Mouse (Mus musculus) macrophage (primary cell): ENCODE measurements around the gene Trib3. TPM values are rescaled to one million over a fixed set of nuclear protein-coding genes. Genes with fewer than 3 reads are reported as not detected.
"Not testable (repeated sequence)": the region's sequence is repeated elsewhere in the genome, so short reads cannot be mapped to it uniquely, and the experiment has no call there.

Experiments
- H3K27ac ChIP-seq: fragments of 350-480 bp; formaldehyde crosslinking; 2 replicates; pipeline ENCODE4 v1.9.0; 2021
- H3K36me3 ChIP-seq: fragments of 350-480 bp; formaldehyde crosslinking; 2 replicates; pipeline ENCODE4 v1.9.0; 2021; ENCODE audit errors: inconsistent target
- H3K4me3 ChIP-seq: fragments of 350-480 bp; formaldehyde crosslinking; 2 replicates; pipeline ENCODE4 v1.9.0; 2021; ENCODE audit errors: inconsistent target
- H3K79me2 ChIP-seq: fragments of 350-480 bp; formaldehyde crosslinking; 2 replicates; pipeline ENCODE4 v1.9.0; 2021; ENCODE audit errors: inconsistent target
- WGBS: methylation state at CpG from one replicate; pipeline ENCODE4 v1.1.7; 2026; ENCODE audit warnings: inconsistent platforms; ENCODE audit not compliant: missing documents; 5-methylcytosine and 5-hydroxymethylcytosine counted together
- polyA plus RNA-seq: library from polyadenylated mRNA; stranded (reverse); fragments of 250-400 nt; gene quantifications from 3 replicates; pipeline ENCODE4 v1.2.4, GENCODE M21; 2018; ENCODE audit warnings: inconsistent platforms

The Trib3 gene
- polyA plus RNA-seq, 1 experiment from 2014 or later = 0.29 TPM

- Histone ChIP-seq H3K79me2 (peaks cover 46% of the 10 kb centered on the region), H3K27ac (no peak overlapping the region), H3K4me3 (no peak overlapping the region), H3K36me3 (peaks cover 85% of the 10 kb centered on the region)
- WGBS = 94% methylated on average over 6 of the region's 6 CpGs
Measured at GRCm38 (mm10) chr2:152305480-152305879, 38.4 kb downstream of the Trib3 start.

- H3K79me2 ChIP-seq = peaks cover 63% of the 10 kb centered on the region
- peaks cover 71% of the 10 kb centered on the region for H3K36me3 ChIP-seq
- no peak overlapping the region for H3K27ac ChIP-seq
- 98% methylated on average over 5 of the region's 5 CpGs for WGBS
- H3K4me3 ChIP-seq = no peak overlapping the region
Measured at GRCm38 (mm10) chr2:152303781-152304180, 40.1 kb downstream of the Trib3 start.

- Histone ChIP-seq H3K27ac (no peak overlapping the region), H3K36me3 (peaks cover 62% of the 10 kb centered on the region), H3K4me3 (no peak overlapping the region), H3K79me2 (peaks cover 72% of the 10 kb centered on the region)
- 90% methylated on average over 1 of the region's 2 CpGs for WGBS
Measured at GRCm38 (mm10) chr2:152302862-152303261, 41.0 kb downstream of the Trib3 start.

- WGBS = 26% methylated on average over 5 of the region's 5 CpGs
- peak overlapping the region; percentile 53 for H3K4me3 ChIP-seq
- H3K27ac ChIP-seq = peak overlapping the region; percentile 46
Measured at GRCm38 (mm10) chr2:152294541-152294940, 49.3 kb downstream of the Trib3 start.

GRCm38 (mm10) chr2:152293727-152294475, 49.9 kb downstream of the Trib3 start, which contains the start of gene Tbc1d20:
TSS of gene Tbc1d20 (plus strand) at chr2:152293828.
- H3K36me3 ChIP-seq = no peaks in the 10 kb centered on the region
- H3K27ac ChIP-seq = peak within 1 kb of the TSS; percentile 46
- H3K4me3 ChIP-seq = peak within 1 kb of the TSS; percentile 53
- H3K79me2 ChIP-seq = peaks cover 49% of the 10 kb centered on the region
- under 1% methylated on average over 57 of the region's 70 CpGs for WGBS

More at GRCm38 (mm10) chr2:152294541-152294940, 49.3 kb downstream of the Trib3 start:
- Histone ChIP-seq H3K36me3 (no peaks in the 10 kb centered on the region), H3K79me2 (peaks cover 55% of the 10 kb centered on the region)

GRCm38 (mm10) chr2:152293179-152293726, 50.6 kb downstream of the Trib3 start:
- peaks cover 42% of the 10 kb centered on the region for H3K79me2 ChIP-seq
- no peaks in the 10 kb centered on the region for H3K36me3 ChIP-seq
- WGBS = 2% methylated on average over 15 of the region's 15 CpGs
- H3K4me3 ChIP-seq = peak overlapping the region; percentile 51
- no peak overlapping the region for H3K27ac ChIP-seq

- WGBS = 90% methylated on average over 2 of the region's 2 CpGs
- Histone ChIP-seq H3K36me3 (no peaks in the 10 kb centered on the region), H3K4me3 (no peak overlapping the region), H3K79me2 (peaks cover 35% of the 10 kb centered on the region), H3K27ac (no peak overlapping the region)
Measured at GRCm38 (mm10) chr2:152292475-152292874, 51.4 kb downstream of the Trib3 start.

- H3K79me2 ChIP-seq, H3K27ac ChIP-seq, H3K4me3 ChIP-seq, H3K36me3 ChIP-seq: not testable (repeated sequence)
- 100% methylated on average over 1 of the region's 2 CpGs for WGBS
Measured at GRCm38 (mm10) chr2:152289623-152290022, 54.2 kb downstream of the Trib3 start.

- 82% methylated on average over 8 of the region's 8 CpGs for WGBS
- Histone ChIP-seq H3K79me2 (no peaks in the 10 kb centered on the region), H3K36me3 (0 out of 2 replicates have a peak, but pooled peaks cover 5% of the 10 kb centered on the region), H3K27ac (no peak overlapping the region), H3K4me3 (no peak overlapping the region)
Measured at GRCm38 (mm10) chr2:152288046-152288445, 55.8 kb downstream of the Trib3 start.

- 86% methylated on average over 5 of the region's 5 CpGs for WGBS
- peaks cover 5% of the 10 kb centered on the region; the same call in 1 of the 2 replicates for H3K36me3 ChIP-seq
Measured at GRCm38 (mm10) chr2:152287560-152287959, 56.3 kb downstream of the Trib3 start.

More at GRCm38 (mm10) chr2:152287560-152287959, 56.3 kb downstream of the Trib3 start:
- H3K4me3 ChIP-seq = no peak overlapping the region
- no peaks in the 10 kb centered on the region for H3K79me2 ChIP-seq
- no peak overlapping the region for H3K27ac ChIP-seq

Other genes starting within 250 kb of the Trib3 start
- gene Srxn1, start 238.5 kb downstream of the Trib3 start, polyA plus RNA-seq = 56.7 to 128 TPM (median 85.7 TPM) in 3 replicates
- not detected in 3 replicates for gene Tcf15, start 200.5 kb downstream of the Trib3 start, polyA plus RNA-seq
- gene Csnk2a1, start 117.2 kb downstream of the Trib3 start, polyA plus RNA-seq = 49.1 to 60.8 TPM (median 53.2 TPM) in 3 replicates
- 59.0 to 70.5 TPM (median 69.3 TPM) in 3 replicates for gene Tbc1d20, start 50.2 kb downstream of the Trib3 start, polyA plus RNA-seq
- gene Rbck1, start 11.4 kb downstream of the Trib3 start, polyA plus RNA-seq = 29.7 to 57.1 TPM (median 51.6 TPM) in 3 replicates
- gene Nrsn2, start 32.6 kb upstream of the Trib3 start, polyA plus RNA-seq = not detected in 3 replicates
- gene Sox12, start 54.0 kb upstream of the Trib3 start, polyA plus RNA-seq = 0.11 to 0.15 TPM in 2 of 3 replicates, not detected in the other
- 0.60 to 1.1 TPM (median 0.98 TPM) in 3 replicates for gene Zcchc3, start 71.0 kb upstream of the Trib3 start, polyA plus RNA-seq
- gene 6820408C15Rik, start 71.6 kb upstream of the Trib3 start, polyA plus RNA-seq = not detected in 3 replicates
- not detected in 3 replicates for gene Defb23, start 120.6 kb upstream of the Trib3 start, polyA plus RNA-seq
- not detected in 3 replicates for gene Defb20, start 133.0 kb upstream of the Trib3 start, polyA plus RNA-seq
- not detected in 3 replicates for gene Defb22, start 146.1 kb upstream of the Trib3 start, polyA plus RNA-seq
- gene Defb26, start 167.7 kb upstream of the Trib3 start, polyA plus RNA-seq = not detected in 3 replicates
- gene Defb28, start 174.2 kb upstream of the Trib3 start, polyA plus RNA-seq = not detected in 3 replicates
- gene Defb29, start 196.1 kb upstream of the Trib3 start, polyA plus RNA-seq = not detected in 3 replicates
- gene Gm17416, start 225.3 kb upstream of the Trib3 start, polyA plus RNA-seq = not detected in 3 replicates
- not detected in 3 replicates for gene Defb21, start 228.7 kb upstream of the Trib3 start, polyA plus RNA-seq
- gene Defb19, start 236.3 kb upstream of the Trib3 start, polyA plus RNA-seq = not detected in 3 replicates